Mouse (Mus musculus): ENCODE results near the gene Gm21974.

DNA sequence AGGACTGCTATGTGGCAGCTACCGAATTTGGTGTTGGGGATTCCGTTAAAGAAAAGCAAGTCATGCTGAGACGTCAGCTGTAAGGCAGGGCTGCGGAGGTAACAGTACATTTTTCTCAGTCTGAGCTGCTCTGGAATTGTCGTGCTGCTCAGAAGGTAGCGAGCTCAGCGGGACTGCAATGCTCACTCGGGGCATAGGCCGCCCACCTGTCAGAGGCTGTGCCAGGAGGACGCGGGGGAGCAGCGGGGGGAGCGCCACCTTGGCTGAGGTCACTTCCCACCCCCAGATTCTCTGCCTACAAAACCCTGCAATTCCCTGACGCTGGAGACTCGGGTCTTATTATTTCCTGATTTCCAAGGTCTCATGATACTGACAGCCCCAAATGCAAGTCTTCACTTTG is 54.4 kb downstream of the Gm21974 start:
- no peak for TF ChIP-seq MAX (IDR thresholded peaks at IDR 0.05; ENCODE audit: low read depth)
- no peak for TF ChIP-seq POLR2AphosphoS2 (IDR thresholded peaks at IDR 0.05; ENCODE audit: insufficient read length, low read depth)
- TF ChIP-seq POLR2A (IDR thresholded peaks at IDR 0.05; ENCODE audit: insufficient read length, low read depth), result no peak
- TF ChIP-seq E2F4 (IDR thresholded peaks at IDR 0.05; ENCODE audit: insufficient read depth), result no peak
- no peak for TF ChIP-seq USF1 (IDR thresholded peaks at IDR 0.05; ENCODE audit: low read depth)
- TF ChIP-seq MYOD1 (IDR thresholded peaks at IDR 0.05; ENCODE audit: control insufficient read depth in 1 of 3, insufficient read length in 2 of 3, low read depth in 2 of 3), result peak in 2 of 3 experiments; percentile 11 to 60
- no peak for TF ChIP-seq TCF12 (IDR thresholded peaks at IDR 0.05; ENCODE audit: insufficient read depth, poor library complexity, severe bottlenecking)
- no peak for TF ChIP-seq SRF (IDR thresholded peaks at IDR 0.05; ENCODE audit: control insufficient read depth, insufficient read length, low read depth)
- peak in 1 of 3 experiments; percentile 30 for TF ChIP-seq MYOG (IDR thresholded peaks at IDR 0.05; ENCODE audit: control insufficient read depth in 1 of 3, insufficient read depth in 1 of 3, insufficient read length in 2 of 3, low read depth in 2 of 3)
- TF ChIP-seq TCF3 (IDR thresholded peaks at IDR 0.05; ENCODE audit: insufficient read length, low read depth), result no peak
- TF ChIP-seq REST (IDR thresholded peaks at IDR 0.05; ENCODE audit: insufficient read depth, insufficient read length), result no peak
- TF ChIP-seq CEBPB (IDR thresholded peaks at IDR 0.05; ENCODE audit: insufficient read depth, poor library complexity, severe bottlenecking), result no peak
